ENCODE assay signal across 29 mouse cellular contexts in the genomic region with DNA sequence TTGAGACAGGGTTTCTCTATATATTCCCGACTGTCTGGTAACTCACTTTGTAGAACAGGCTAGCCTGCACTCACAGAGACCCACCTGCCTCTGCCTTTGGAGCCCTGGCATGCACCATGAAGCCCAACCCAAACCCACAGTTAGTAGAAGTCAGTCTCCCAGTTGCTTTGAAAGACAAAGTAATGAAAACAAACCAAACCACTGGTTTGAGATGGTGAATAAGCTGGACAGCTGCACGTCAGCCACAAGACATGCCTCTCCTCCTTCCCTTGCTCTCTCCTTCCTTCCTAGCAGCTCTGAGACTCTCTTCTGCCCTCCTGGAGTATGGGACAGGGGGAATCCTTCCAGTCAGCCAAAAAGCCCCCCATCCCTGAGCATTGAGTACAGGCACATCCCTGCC. TPM values are rescaled to one million over a fixed set of nuclear protein-coding genes. Genes with fewer than 3 reads are reported as not detected.
A peak's percentile ranks its signal among the peaks of the same experiment; 100 is the strongest.
DNase-seq lines count a peak whose midpoint lies in the region; ATAC-seq and TF ChIP-seq lines count a peak whose summit lies in the region.
"Had no signal": no experiment of that assay in that cellular context is flagged by ENCODE, and none has a peak within 500 bp of the region (broad histone marks: within the 10 kb centered on the region; RNA-seq: fewer than 3 reads in every experiment).

No protein-coding gene starts in this region.

- peaks cover 5% of the 10 kb centered on the region for H3K9me3 ChIP-seq in forebrain, embryonic 10.5 days
- H3K9me3 ChIP-seq in forebrain, embryonic 16.5 days (ENCODE audit: control insufficient read depth, low read length): no peaks in the 10 kb centered on the region
- H3K9me3 ChIP-seq in hindbrain, embryonic 12.5 days (replicated peaks): no peaks in the 10 kb centered on the region
- H3K9me3 ChIP-seq in hindbrain, embryonic 13.5 days: no peaks in the 10 kb centered on the region
- H3K9me3 ChIP-seq in limb, embryonic 12.5 days: no peaks in the 10 kb centered on the region
- H3K9me3 ChIP-seq: embryonic facial prominence, embryonic 13.5 days; forebrain, embryonic 13.5 days; G1E; heart, embryonic 10.5 days; heart, embryonic 13.5 days had no signal

- no peak for TF ChIP-seq CTCF in C2C12 (IDR thresholded peaks at IDR 0.05; ENCODE audit: control insufficient read depth, insufficient read depth, insufficient read length)

- H3K9ac ChIP-seq in forebrain, embryonic 16.5 days (replicated peaks; ENCODE audit: low read depth, low read length): no peak overlapping the region
- H3K9ac ChIP-seq in hindbrain, embryonic 12.5 days: no peak overlapping the region
- no peak overlapping the region for H3K9ac ChIP-seq in hindbrain, embryonic 13.5 days
- no peak overlapping the region for H3K9ac ChIP-seq in limb, embryonic 12.5 days (replicated peaks)
- H3K9ac ChIP-seq: embryonic facial prominence, embryonic 13.5 days; forebrain, postnatal 0 days; heart, embryonic 13.5 days had no signal

- WGBS in forebrain, embryonic 10.5 days: 86% methylated on average over 2 of the region's 2 CpGs
- WGBS in forebrain, embryonic 16.5 days: 98% methylated on average over 2 of the region's 2 CpGs
- WGBS in hindbrain, embryonic 12.5 days: 82% methylated on average over 2 of the region's 2 CpGs
- 88% methylated on average over 2 of the region's 2 CpGs for WGBS in hindbrain, embryonic 13.5 days
- 84% methylated on average over 2 of the region's 2 CpGs for WGBS in limb, embryonic 12.5 days

- H3K4me1 ChIP-seq in forebrain, embryonic 10.5 days: peaks cover 50% of the 10 kb centered on the region
- peaks cover 19% of the 10 kb centered on the region for H3K4me1 ChIP-seq in forebrain, embryonic 16.5 days (replicated peaks; ENCODE audit: control insufficient read depth, insufficient read depth, low read length)
- peaks cover 36% of the 10 kb centered on the region for H3K4me1 ChIP-seq in hindbrain, embryonic 12.5 days
- peaks cover 42% of the 10 kb centered on the region for H3K4me1 ChIP-seq in hindbrain, embryonic 13.5 days (replicated peaks)
- peaks cover 37% of the 10 kb centered on the region for H3K4me1 ChIP-seq in limb, embryonic 12.5 days (replicated peaks)

- no peak overlapping the region for H3K4me3 ChIP-seq in forebrain, embryonic 10.5 days
- H3K4me3 ChIP-seq in forebrain, embryonic 16.5 days (replicated peaks; ENCODE audit: low read length): no peak overlapping the region
- H3K4me3 ChIP-seq in hindbrain, embryonic 12.5 days: no peak overlapping the region
- no peak overlapping the region for H3K4me3 ChIP-seq in hindbrain, embryonic 13.5 days
- H3K4me3 ChIP-seq in C2C12 (ENCODE audit: insufficient read depth, poor library complexity, severe bottlenecking): no peak overlapping the region
- H3K4me3 ChIP-seq in limb, embryonic 12.5 days (replicated peaks): no peak overlapping the region
- H3K4me3 ChIP-seq: embryonic facial prominence, embryonic 13.5 days; erythroblast, embryonic 14.5 days; forebrain, embryonic 13.5 days; heart, adult 2 months; heart, embryonic 10.5 days; heart, embryonic 13.5 days had no signal

- H3K4me2 ChIP-seq in forebrain, embryonic 16.5 days (ENCODE audit: low read length): no peak overlapping the region
- no peak overlapping the region for H3K4me2 ChIP-seq in hindbrain, embryonic 12.5 days (replicated peaks)
- no peak overlapping the region for H3K4me2 ChIP-seq in hindbrain, embryonic 13.5 days
- H3K4me2 ChIP-seq in limb, embryonic 12.5 days: no peak overlapping the region
- H3K4me2 ChIP-seq: embryonic facial prominence, embryonic 13.5 days; forebrain, embryonic 13.5 days; heart, embryonic 13.5 days had no signal

- no peaks in the 10 kb centered on the region for H3K79me2 ChIP-seq in C2C12 (ENCODE audit: control insufficient read depth, insufficient read depth)

- no peak for DNase-seq in forebrain, embryonic 10.5 days (ENCODE audit: extremely low spot score, low spot score)
- DNase-seq in layer of hippocampus, adult 18-20 months (ENCODE audit: low spot score in 2 of 2): no peak
- DNase-seq in frontal cortex, postnatal 36 days (ENCODE audit: low spot score in 2 of 2): no peak
- DNase-seq: adrenal gland, postnatal 10 days; adrenal gland, postnatal 36 days; cerebellum, adult 2 months; cerebellum, adult 9-11 months; cerebellum, postnatal 25 days; forebrain, postnatal 0 days; gastrocnemius, postnatal 10 days; gastrocnemius, postnatal 36 days; heart, adult 2 months; heart, postnatal 14 days had no signal

- no peaks in the 10 kb centered on the region for H3K79me3 ChIP-seq in C2C12 (ENCODE audit: low read depth)

- ATAC-seq in forebrain, embryonic 16.5 days: no peak
- ATAC-seq in hindbrain, embryonic 12.5 days (ENCODE audit: low FRiP score): no peak
- no peak for ATAC-seq in hindbrain, embryonic 13.5 days (ENCODE audit: low FRiP score)
- ATAC-seq in limb, embryonic 12.5 days (ENCODE audit: insufficient number of reproducible peaks, insufficient read depth, low FRiP score, low TSS enrichment, low read depth): no peak
- ATAC-seq: forebrain, embryonic 13.5 days; forebrain, postnatal 0 days; intestine, postnatal 0 days; Patski had no signal

- H3K27me3 ChIP-seq in forebrain, embryonic 10.5 days (ENCODE audit: poor library complexity, severe bottlenecking): no peaks in the 10 kb centered on the region
- H3K27me3 ChIP-seq in forebrain, embryonic 16.5 days (replicated peaks; ENCODE audit: control insufficient read depth, insufficient read depth, low read length): no peaks in the 10 kb centered on the region
- no peaks in the 10 kb centered on the region for H3K27me3 ChIP-seq in hindbrain, embryonic 12.5 days
- H3K27me3 ChIP-seq in hindbrain, embryonic 13.5 days: no peaks in the 10 kb centered on the region
- no peaks in the 10 kb centered on the region for H3K27me3 ChIP-seq in C2C12 (ENCODE audit: control insufficient read depth, insufficient read depth, insufficient read length)
- H3K27me3 ChIP-seq in limb, embryonic 12.5 days: no peaks in the 10 kb centered on the region
- H3K27me3 ChIP-seq: embryonic facial prominence, embryonic 13.5 days; forebrain, embryonic 13.5 days; heart, embryonic 13.5 days; Patski had no signal

- no peak overlapping the region for H3ac ChIP-seq in C2C12 (ENCODE audit: control insufficient read depth, insufficient read length, low read depth)

- H3K36me3 ChIP-seq in forebrain, embryonic 10.5 days (replicated peaks): no peaks in the 10 kb centered on the region
- H3K36me3 ChIP-seq in forebrain, embryonic 16.5 days (ENCODE audit: control insufficient read depth, insufficient read depth): no peaks in the 10 kb centered on the region
- H3K36me3 ChIP-seq in hindbrain, embryonic 12.5 days: no peaks in the 10 kb centered on the region
- H3K36me3 ChIP-seq in hindbrain, embryonic 13.5 days: no peaks in the 10 kb centered on the region
- H3K36me3 ChIP-seq in C2C12 (ENCODE audit: control insufficient read depth, insufficient read depth): no peaks in the 10 kb centered on the region
- no peaks in the 10 kb centered on the region for H3K36me3 ChIP-seq in limb, embryonic 12.5 days
- H3K36me3 ChIP-seq: embryonic facial prominence, embryonic 13.5 days; G1E; heart, embryonic 10.5 days; heart, embryonic 13.5 days had no signal

- peak overlapping the region; percentile 57 for H3K27ac ChIP-seq in forebrain, embryonic 10.5 days
- no peak overlapping the region for H3K27ac ChIP-seq in forebrain, embryonic 16.5 days (ENCODE audit: low read length)
- H3K27ac ChIP-seq in hindbrain, embryonic 12.5 days: peak overlapping the region; percentile 98; the same call in 1 of the 2 replicates
- no peak overlapping the region for H3K27ac ChIP-seq in hindbrain, embryonic 13.5 days
- peak overlapping the region; percentile 98; the same call in 1 of the 2 replicates for H3K27ac ChIP-seq in limb, embryonic 12.5 days
- H3K27ac ChIP-seq: heart, adult 2 months had no signal

TF ChIP-seq in C2C12, 6 proteins besides CTCF, POLR2A, EP300 and RAD21:
- no peak for TF ChIP-seq FOSL1 (IDR thresholded peaks at IDR 0.05; ENCODE audit: insufficient read depth, low read length, poor library complexity, severe bottlenecking)
- TF ChIP-seq MYOD1 (IDR thresholded peaks at IDR 0.05; ENCODE audit: control insufficient read depth, insufficient read length, low read depth): peak; percentile 93
- no peak for TF ChIP-seq CEBPB (IDR thresholded peaks at IDR 0.05; ENCODE audit: low read depth)
- TF ChIP-seq MYOG (IDR thresholded peaks at IDR 0.05; ENCODE audit: control insufficient read depth, extremely low read depth, insufficient read length): no peak
- TF ChIP-seq USF1 (IDR thresholded peaks at IDR 0.05; ENCODE audit: low read depth): no peak
- TF ChIP-seq MAX (IDR thresholded peaks at IDR 0.05): peak; percentile 33

RNA-seq across cellular contexts. Expression of a gene that starts 9.1 kb away (rescaled TPM):
- polyA plus RNA-seq in forebrain, embryonic 10.5 days (2016; fragmentation: Nextera tagmentation; extraction: Ambion mirVana): 825 and 923 TPM in 2 replicates
- polyA plus RNA-seq in forebrain, embryonic 16.5 days (2015; fragmentation: Nextera tagmentation; extraction: Ambion mirVana): 201 and 257 TPM in 2 replicates
- polyA plus RNA-seq in hindbrain, embryonic 12.5 days (2016; fragmentation: Nextera tagmentation; extraction: Ambion mirVana): 838 and 891 TPM in 2 replicates
- polyA plus RNA-seq in hindbrain, embryonic 13.5 days (2015; fragmentation: Nextera tagmentation; extraction: Ambion mirVana): 394 and 407 TPM in 2 replicates
- 1,202 TPM for polyA plus RNA-seq in C2C12 (2012; fragmentation: generic; extraction: Trizol)
- polyA plus RNA-seq in limb, embryonic 12.5 days (2016; fragmentation: Nextera tagmentation; extraction: Ambion mirVana): 1,189 and 1,266 TPM in 2 replicates
- total RNA-seq in layer of hippocampus, adult 18-20 months (2021): 10 to 100 TPM; 19.1 to 19.3 TPM
- total RNA-seq: CH12.LX had no signal
- polyA plus RNA-seq: G1E had no signal

RNA-seq across cellular contexts. Expression of a gene that starts 19.1 kb away (rescaled TPM):
- 12.7 and 15.9 TPM in 2 replicates for polyA plus RNA-seq in forebrain, embryonic 10.5 days (2016; fragmentation: Nextera tagmentation; extraction: Ambion mirVana)
- polyA plus RNA-seq in forebrain, embryonic 16.5 days (2015; fragmentation: Nextera tagmentation; extraction: Ambion mirVana): 45.2 and 48.0 TPM in 2 replicates
- polyA plus RNA-seq in hindbrain, embryonic 12.5 days (2016; fragmentation: Nextera tagmentation; extraction: Ambion mirVana): 43.8 and 44.5 TPM in 2 replicates
- 53.2 and 55.3 TPM in 2 replicates for polyA plus RNA-seq in hindbrain, embryonic 13.5 days (2015; fragmentation: Nextera tagmentation; extraction: Ambion mirVana)
- 3.6 TPM for polyA plus RNA-seq in C2C12 (2012; fragmentation: generic; extraction: Trizol)
- 11.2 and 12.2 TPM in 2 replicates for polyA plus RNA-seq in limb, embryonic 12.5 days (2016; fragmentation: Nextera tagmentation; extraction: Ambion mirVana)
- 10 to 100 TPM; 18.8 to 24.5 TPM for total RNA-seq in layer of hippocampus, adult 18-20 months (2021)
- total RNA-seq: common myeloid progenitor, adult 5-6 weeks; granulocyte monocyte progenitor cell, adult 5-6 weeks had no signal

Comparison
In these comparisons a context has a peak if more than half of its experiments do, and no peak if none do; other contexts are left out.
1. H3K27ac ChIP-seq: peak in forebrain, embryonic 10.5 days (single experiment), hindbrain, embryonic 12.5 days (single experiment) and limb, embryonic 12.5 days (single experiment); none in forebrain, embryonic 16.5 days (single experiment) and hindbrain, embryonic 13.5 days (single experiment).